Mouse (Mus musculus) stomach, postnatal 0 days (tissue): ENCODE measurements at regions not wholly inside any gene's neighbourhood (a gene's known extent, or its start where the extent isn't known, plus 50 kb on each side); places are given as distances from the start of the nearest gene placed in this dataset.

Source experiments
- ATAC-seq: fragments of 200-750 bp; cut with Nextera tagmentation; 2 replicates; pipeline ENCODE4 v1.8.0; 2017; ENCODE audit not compliant: low FRiP score, low TSS enrichment
- DNase-seq: peaks from one replicate; pipeline ENCODE4 v3.0.0-alpha.2; 2016; ENCODE audit warnings: low spot score
- H3K27ac ChIP-seq: fragments of 300-500 bp; sonication (generic); replicated peaks from 2 replicates; pipeline ENCODE4 v1.5.1; 2014; ENCODE audit warnings: mild to moderate bottlenecking, control low read depth
- H3K27me3 ChIP-seq: fragments of 300-500 bp; sonication (generic); 2 replicates; pipeline ENCODE4 v1.6.1; 2014; ENCODE audit warnings: low read length; ENCODE audit not compliant: control insufficient read depth, insufficient read depth
- H3K36me3 ChIP-seq: fragments of 300-500 bp; sonication (generic); 2 replicates; pipeline ENCODE4 v1.6.1; 2014; ENCODE audit warnings: low read length, mixed read lengths; ENCODE audit not compliant: control insufficient read depth, insufficient read depth
- H3K4me1 ChIP-seq: fragments of 300-500 bp; sonication (generic); replicated peaks from 2 replicates; pipeline ENCODE4 v1.6.1; 2014; ENCODE audit warnings: antibody characterized with exemption; ENCODE audit not compliant: control insufficient read depth, insufficient read depth
- H3K4me2 ChIP-seq: fragments of 300-500 bp; sonication (generic); replicated peaks from 2 replicates; pipeline ENCODE4 v1.6.1; 2014; ENCODE audit warnings: low read depth, mild to moderate bottlenecking, control low read depth, moderate library complexity
- H3K4me3 ChIP-seq: fragments of 300-500 bp; sonication (generic); 2 replicates; pipeline ENCODE4 v1.5.1; 2014; ENCODE audit warnings: low read depth, low read length, control low read depth
- H3K9ac ChIP-seq: fragments of 300-500 bp; sonication (generic); 2 replicates; pipeline ENCODE4 v1.6.1; 2014; ENCODE audit warnings: mild to moderate bottlenecking, low read length, control low read depth, mixed read lengths
- H3K9me3 ChIP-seq: fragments of 300-500 bp; sonication (generic); 2 replicates; pipeline ENCODE4 v1.6.1; 2016; ENCODE audit warnings: low read length; ENCODE audit not compliant: control insufficient read depth
- CTCF ChIP-seq: IDR thresholded peaks from 2 replicates; pipeline ENCODE4 v1.5.1; 2016; ENCODE audit warnings: antibody characterized with exemption, low read depth, mild to moderate bottlenecking, moderate library complexity
- EP300 ChIP-seq: optimal IDR thresholded peaks from 2 replicates; pipeline ENCODE3; 2016; ENCODE audit warnings: antibody characterized with exemption
- WGBS: fragments of 180-500 bp; shearing (Covaris S2); extraction: QIAGEN DNeasy Blood & Tissue Kit; methylation state at CpG from one replicate; pipeline ENCODE4 v1.1.7; 2014; 5-methylcytosine and 5-hydroxymethylcytosine counted together

GRCm38 (mm10) chr4:127635262-127635661, 277.3 kb upstream of the Gjb5 start:
- 60% methylated on average over 8 of the region's 8 CpGs for WGBS
- no peak overlapping the region for H3K4me2 ChIP-seq
- H3K4me1 ChIP-seq: no peaks in the 10 kb centered on the region
- ATAC-seq: no peak
- no peak overlapping the region for H3K4me3 ChIP-seq
- no peak for DNase-seq
- H3K36me3 ChIP-seq: no peaks in the 10 kb centered on the region
- no peak for TF ChIP-seq CTCF
- no peak for TF ChIP-seq EP300
- H3K9ac ChIP-seq: no peak overlapping the region
- H3K27me3 ChIP-seq: no peaks in the 10 kb centered on the region
- no peaks in the 10 kb centered on the region for H3K9me3 ChIP-seq
- no peak overlapping the region for H3K27ac ChIP-seq

DNA sequence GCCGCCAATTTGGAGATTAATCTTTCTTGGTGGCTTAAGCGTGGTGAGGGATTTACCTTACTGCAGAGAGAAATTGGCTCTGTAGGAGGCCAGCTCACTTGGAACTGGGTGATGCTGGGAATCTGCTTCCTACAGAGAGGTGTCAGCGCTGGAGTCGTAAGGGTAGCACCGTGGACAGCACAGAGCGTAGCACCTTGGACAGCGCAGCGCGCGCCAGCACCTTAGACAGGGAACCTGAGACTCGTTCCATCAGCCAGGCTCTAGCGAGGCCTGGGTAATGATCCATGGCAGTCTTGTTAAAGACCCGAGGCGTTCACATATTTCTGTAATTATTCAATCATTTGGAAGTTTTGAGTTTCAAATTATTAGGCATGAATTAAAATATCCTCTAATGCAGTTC, 261.9 kb upstream of the Gjb5 start:
- no peaks in the 10 kb centered on the region for H3K36me3 ChIP-seq
- H3K9me3 ChIP-seq: no peaks in the 10 kb centered on the region
- no peaks in the 10 kb centered on the region for H3K4me1 ChIP-seq
- no peak for TF ChIP-seq EP300
- TF ChIP-seq CTCF: 0 out of 2 replicates have a peak, but pooled peaks have one; percentile 6
- no peak overlapping the region for H3K4me3 ChIP-seq
- 3% methylated on average over 14 of the region's 14 CpGs for WGBS
- DNase-seq: peak; percentile 76
- H3K4me2 ChIP-seq: no peak overlapping the region
- 0 out of 2 replicates have a peak, but pooled peaks have one; percentile 57 for ATAC-seq
- H3K9ac ChIP-seq: no peak overlapping the region
- H3K27ac ChIP-seq: no peak overlapping the region
- H3K27me3 ChIP-seq: no peaks in the 10 kb centered on the region

DNA sequence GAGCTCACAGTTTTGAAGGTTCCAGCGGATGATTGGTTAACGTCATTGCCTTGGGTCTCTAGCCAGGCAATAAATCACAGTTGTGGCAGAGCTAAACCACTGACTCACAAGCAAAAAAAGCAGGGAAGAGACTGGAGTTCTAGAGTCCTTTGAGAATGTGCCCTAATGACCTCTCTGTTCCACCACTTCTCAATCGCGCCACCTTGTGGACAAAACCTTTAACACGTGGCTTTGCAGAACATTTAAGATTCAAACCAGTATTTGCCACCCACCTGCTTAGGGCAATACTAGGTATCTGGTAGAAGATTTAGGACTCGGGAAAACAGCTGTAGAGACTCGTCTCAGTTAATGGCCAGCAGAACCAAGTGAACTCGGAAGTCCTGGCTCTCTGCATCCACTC, 254.8 kb upstream of the Gjb5 start:
- ATAC-seq: no peak
- Histone ChIP-seq H3K4me3 (no peak overlapping the region), H3K9ac (no peak overlapping the region), H3K9me3 (no peaks in the 10 kb centered on the region), H3K27me3 (no peaks in the 10 kb centered on the region), H3K4me2 (no peak overlapping the region), H3K27ac (no peak overlapping the region), H3K36me3 (no peaks in the 10 kb centered on the region), H3K4me1 (no peaks in the 10 kb centered on the region)
- WGBS: 46% methylated on average over 8 of the region's 8 CpGs
- DNase-seq: peak; percentile 20
- TF ChIP-seq EP300 (no peak), CTCF (peak; percentile 58)

DNA sequence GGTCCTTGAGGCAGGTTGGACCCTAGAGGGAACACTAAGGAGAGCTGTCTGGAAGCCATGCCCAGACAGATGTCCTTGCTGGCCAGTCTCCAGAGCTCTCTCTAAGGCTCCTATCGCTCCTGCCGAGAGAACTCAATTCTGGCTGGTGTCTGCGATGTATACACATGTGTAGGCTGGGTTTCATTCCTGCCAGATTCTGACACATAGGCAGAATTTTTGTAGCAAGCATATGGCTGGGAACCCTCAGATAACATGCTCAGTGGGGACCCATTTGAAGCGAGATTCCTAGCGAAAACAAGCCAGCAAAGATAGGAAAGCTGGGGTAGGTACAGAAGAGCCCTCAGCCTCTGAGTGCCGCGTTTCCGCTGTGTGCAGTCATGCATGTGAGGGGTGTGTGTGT, 242.9 kb upstream of the Gjb5 start:
- H3K36me3 ChIP-seq: no peaks in the 10 kb centered on the region
- H3K27me3 ChIP-seq: no peaks in the 10 kb centered on the region
- TF ChIP-seq EP300 (no peak), CTCF (no peak)
- WGBS: 70% methylated on average over 8 of the region's 8 CpGs
- no peak overlapping the region for H3K9ac ChIP-seq
- no peaks in the 10 kb centered on the region for H3K4me1 ChIP-seq
- no peak for ATAC-seq
- no peak for DNase-seq
- no peak overlapping the region for H3K27ac ChIP-seq
- no peak overlapping the region for H3K4me2 ChIP-seq
- no peaks in the 10 kb centered on the region for H3K9me3 ChIP-seq
- H3K4me3 ChIP-seq: no peak overlapping the region

DNA sequence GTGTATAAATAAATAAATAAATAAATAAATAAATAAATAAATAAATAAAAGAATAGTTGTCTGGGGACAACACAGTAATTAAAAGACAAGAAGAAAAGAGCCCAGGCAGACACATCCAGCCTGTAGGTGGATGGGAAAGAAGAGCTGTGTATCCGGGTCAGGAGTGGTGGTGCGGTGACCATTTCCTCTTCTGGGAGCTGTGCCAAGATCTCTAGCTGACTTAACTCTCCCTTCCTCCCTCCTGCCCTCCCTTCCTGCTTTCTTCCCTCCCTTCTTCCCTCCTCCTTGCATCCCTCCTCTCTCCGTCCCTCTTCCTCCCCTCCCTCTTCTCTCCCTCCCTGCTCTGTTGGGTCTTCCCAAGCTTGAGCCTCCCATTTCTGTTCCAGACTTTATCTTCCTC, 240.6 kb upstream of the Gjb5 start:
- DNase-seq: no peak
- no peak for TF ChIP-seq EP300
- no peak for TF ChIP-seq CTCF
- Histone ChIP-seq H3K9me3 (no peaks in the 10 kb centered on the region), H3K36me3 (no peaks in the 10 kb centered on the region), H3K4me3 (no peak overlapping the region), H3K9ac (no peak overlapping the region), H3K27ac (no peak overlapping the region), H3K4me1 (no peaks in the 10 kb centered on the region), H3K4me2 (no peak overlapping the region), H3K27me3 (no peaks in the 10 kb centered on the region)
- 29% methylated on average over 3 of the region's 3 CpGs for WGBS
- ATAC-seq: no peak

- DNase-seq: no peak
- Histone ChIP-seq H3K4me3 (no peak overlapping the region), H3K4me2 (no peak overlapping the region), H3K36me3 (no peaks in the 10 kb centered on the region), H3K27me3 (no peaks in the 10 kb centered on the region), H3K9ac (no peak overlapping the region), H3K4me1 (no peaks in the 10 kb centered on the region), H3K27ac (no peak overlapping the region), H3K9me3 (no peaks in the 10 kb centered on the region)
- TF ChIP-seq EP300 (no peak), CTCF (no peak)
- no peak for ATAC-seq
- WGBS: 64% methylated on average over 8 of the region's 8 CpGs
Measured at GRCm38 (mm10) chr4:127594081-127594480, 236.1 kb upstream of the Gjb5 start.
